Mouse (Mus musculus) bone marrow, adult 2 months (tissue): Measurements from ENCODE around the gene Cacna1c.

Experiments used
- CTCF ChIP-seq: fragments of 200-500 bp; IDR thresholded peaks from 2 replicates; pipeline ENCODE4 v1.5.1; 2011; ENCODE audit warnings: low read length, control low read depth; ENCODE audit not compliant: control insufficient read depth, insufficient read depth
- POLR2A ChIP-seq: fragments of 200-500 bp; IDR thresholded peaks from 2 replicates; pipeline ENCODE4 v1.6.1; 2011; ENCODE audit warnings: low read depth, mild to moderate bottlenecking, control low read depth, low read length, borderline replicate concordance; ENCODE audit not compliant: control insufficient read depth

DNA sequence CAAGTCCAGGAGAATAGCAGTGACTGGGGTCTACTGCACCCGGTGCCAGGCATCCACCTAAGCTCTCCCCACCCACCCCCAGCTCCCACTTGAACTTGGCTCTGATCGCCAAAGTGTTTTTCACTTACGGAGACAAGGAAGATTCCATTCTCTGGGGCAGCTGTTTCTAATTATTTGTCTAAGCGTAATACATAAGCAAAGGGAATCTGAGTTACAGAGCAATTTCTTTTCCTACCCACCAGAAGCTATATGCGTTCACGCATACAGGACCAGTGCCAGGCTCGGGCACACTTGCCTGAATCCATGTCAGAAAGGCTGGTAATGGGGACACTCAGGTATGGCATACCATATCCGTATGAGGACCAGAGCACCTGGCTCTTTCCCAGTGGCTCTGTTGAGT is 248.9 kb downstream of the Cacna1c start:
- TF ChIP-seq CTCF (no peak), POLR2A (no peak)
